Comparison of ENCODE assay signal across 23 mouse cellular contexts in genomic region chr4:40174321-40174720, GRCm38 (mm10). TPM values are rescaled to one million over a fixed set of nuclear protein-coding genes. Genes with fewer than 3 reads are reported as not detected.
DNase-seq lines count a peak whose midpoint lies in the region; ATAC-seq and TF ChIP-seq lines count a peak whose summit lies in the region.
"Had no signal": no experiment of that assay in that cellular context is flagged by ENCODE, and none has a peak within 500 bp of the region (broad histone marks: within the 10 kb centered on the region; RNA-seq: fewer than 3 reads in every experiment).

No protein-coding gene starts in this region.

- 65% methylated on average over 4 of the region's 4 CpGs for WGBS in forebrain, postnatal 0 days
- WGBS in forebrain, embryonic 12.5 days = 65% methylated on average over 4 of the region's 4 CpGs
- 50% methylated on average over 4 of the region's 4 CpGs for WGBS in heart, embryonic 16.5 days
- 28% methylated on average over 4 of the region's 4 CpGs for WGBS in heart, adult 2 months
- 58% methylated on average over 4 of the region's 4 CpGs for WGBS in lung, embryonic 14.5 days

- H3K79me2 ChIP-seq in heart, adult 2 months (replicated peaks; ENCODE audit: control insufficient read depth, insufficient read depth, low read length) = no peaks in the 10 kb centered on the region

- DNase-seq in forebrain, postnatal 0 days = no peak
- no peak for DNase-seq in heart, adult 2 months
- peak; percentile 10 for DNase-seq in lung, embryonic 14.5 days
- DNase-seq in lung, postnatal 14 days = no peak
- DNase-seq in lung, postnatal 10 days = peak; percentile 36
- DNase-seq in cerebellum, postnatal 4 days (ENCODE audit: low spot score in 2 of 2) = no peak
- DNase-seq: adrenal gland, postnatal 36 days; cerebellum, adult 11-12 months; cerebellum, postnatal 10 days; gastrocnemius, adult 2 months; kidney, adult 18-20 months; kidney, postnatal 10 days; left cerebral cortex, postnatal 4 days; thymus, adult 2 months; thymus, postnatal 4 days had no signal

- peak; percentile 16; the same call in 1 of the 2 replicates for ATAC-seq in forebrain, postnatal 0 days
- ATAC-seq in forebrain, embryonic 12.5 days (ENCODE audit: low FRiP score) = no peak
- ATAC-seq in heart, embryonic 16.5 days (replicated peaks; ENCODE audit: extremely low read depth, insufficient read depth, low FRiP score) = no peak; the same call in 1 of the 2 replicates
- ATAC-seq in lung, embryonic 14.5 days (ENCODE audit: insufficient read depth) = no peak
- ATAC-seq: midbrain, embryonic 13.5 days had no signal

- H3K4me2 ChIP-seq in forebrain, postnatal 0 days (ENCODE audit: low read depth) = no peak overlapping the region
- H3K4me2 ChIP-seq in forebrain, embryonic 12.5 days = no peak overlapping the region
- no peak overlapping the region for H3K4me2 ChIP-seq in heart, embryonic 16.5 days (ENCODE audit: low read depth, low read length)
- no peak overlapping the region for H3K4me2 ChIP-seq in lung, embryonic 14.5 days
- H3K4me2 ChIP-seq: limb, embryonic 15.5 days; midbrain, embryonic 13.5 days had no signal

- no peaks in the 10 kb centered on the region for H3K4me1 ChIP-seq in forebrain, postnatal 0 days (ENCODE audit: insufficient read depth)
- no peaks in the 10 kb centered on the region for H3K4me1 ChIP-seq in forebrain, embryonic 12.5 days
- no peaks in the 10 kb centered on the region for H3K4me1 ChIP-seq in heart, embryonic 16.5 days (ENCODE audit: control insufficient read depth, insufficient read depth, low read length)
- H3K4me1 ChIP-seq in heart, adult 2 months (ENCODE audit: control insufficient read depth, insufficient read depth, low read length) = no peaks in the 10 kb centered on the region
- H3K4me1 ChIP-seq in lung, embryonic 14.5 days (ENCODE audit: insufficient read depth) = no peaks in the 10 kb centered on the region
- H3K4me1 ChIP-seq: forebrain, embryonic 10.5 days; hindbrain, embryonic 10.5 days; limb, embryonic 15.5 days had no signal

- no peak overlapping the region for H3K9ac ChIP-seq in forebrain, postnatal 0 days
- no peak overlapping the region for H3K9ac ChIP-seq in forebrain, embryonic 12.5 days
- H3K9ac ChIP-seq in heart, embryonic 16.5 days (ENCODE audit: low read length) = no peak overlapping the region
- H3K9ac ChIP-seq in heart, adult 2 months (ENCODE audit: low read depth, low read length) = no peak overlapping the region
- H3K9ac ChIP-seq in lung, embryonic 14.5 days = no peak overlapping the region
- H3K9ac ChIP-seq: limb, embryonic 15.5 days; midbrain, embryonic 13.5 days had no signal

- peaks cover 36% of the 10 kb centered on the region for H3K36me3 ChIP-seq in forebrain, postnatal 0 days (ENCODE audit: insufficient read depth)
- peaks cover 33% of the 10 kb centered on the region for H3K36me3 ChIP-seq in forebrain, embryonic 12.5 days (replicated peaks)
- H3K36me3 ChIP-seq in heart, embryonic 16.5 days (ENCODE audit: control insufficient read depth, insufficient read depth) = peaks cover 20% of the 10 kb centered on the region
- H3K36me3 ChIP-seq in heart, adult 2 months (ENCODE audit: control insufficient read depth, insufficient read depth, low read length) = no peaks in the 10 kb centered on the region
- H3K36me3 ChIP-seq in lung, embryonic 14.5 days (ENCODE audit: insufficient read depth) = peaks cover 42% of the 10 kb centered on the region; the same call in 1 of the 2 replicates

- no peaks in the 10 kb centered on the region for H3K9me3 ChIP-seq in forebrain, postnatal 0 days (ENCODE audit: low read length)
- no peaks in the 10 kb centered on the region for H3K9me3 ChIP-seq in forebrain, embryonic 12.5 days
- no peaks in the 10 kb centered on the region for H3K9me3 ChIP-seq in heart, embryonic 16.5 days (replicated peaks; ENCODE audit: control insufficient read depth, low read length)
- H3K9me3 ChIP-seq in lung, embryonic 14.5 days (ENCODE audit: low read depth, low read length) = no peaks in the 10 kb centered on the region
- H3K9me3 ChIP-seq: forebrain, embryonic 10.5 days; hindbrain, embryonic 10.5 days; limb, embryonic 15.5 days; megakaryocyte, embryonic 14.5 days; midbrain, embryonic 13.5 days had no signal

- TF ChIP-seq POLR2A in heart, adult 2 months (IDR thresholded peaks at IDR 0.05; ENCODE audit: insufficient read depth, low read depth, low read length) = no peak

- no peak for TF ChIP-seq CTCF in forebrain, postnatal 0 days (IDR thresholded peaks at IDR 0.05; ENCODE audit: low read depth)
- TF ChIP-seq CTCF in heart, adult 2 months (IDR thresholded peaks at IDR 0.05) = no peak
- no peak for TF ChIP-seq CTCF in lung, embryonic 14.5 days (IDR thresholded peaks at IDR 0.05; ENCODE audit: low read depth)

- no peak overlapping the region for H3K27ac ChIP-seq in forebrain, postnatal 0 days (ENCODE audit: low read depth, low read length)
- H3K27ac ChIP-seq in forebrain, embryonic 12.5 days = no peak overlapping the region
- H3K27ac ChIP-seq in heart, embryonic 16.5 days (ENCODE audit: low read length) = peak overlapping the region; percentile 29; the same call in 1 of the 2 replicates
- no peak overlapping the region for H3K27ac ChIP-seq in heart, adult 2 months
- H3K27ac ChIP-seq in lung, embryonic 14.5 days (ENCODE audit: low read depth) = no peak overlapping the region
- H3K27ac ChIP-seq: forebrain, embryonic 10.5 days; gastrocnemius, adult 2 months; hindbrain, embryonic 10.5 days; limb, embryonic 15.5 days; midbrain, embryonic 13.5 days; stomach, postnatal 0 days had no signal

- no peak overlapping the region for H3K4me3 ChIP-seq in forebrain, postnatal 0 days (ENCODE audit: low read depth, low read length)
- H3K4me3 ChIP-seq in forebrain, embryonic 12.5 days (replicated peaks) = no peak overlapping the region
- no peak overlapping the region for H3K4me3 ChIP-seq in heart, embryonic 16.5 days (ENCODE audit: low read length)
- no peak overlapping the region for H3K4me3 ChIP-seq in heart, adult 2 months
- H3K4me3 ChIP-seq in lung, embryonic 14.5 days (ENCODE audit: low read depth, low read length) = no peak overlapping the region
- H3K4me3 ChIP-seq: forebrain, embryonic 10.5 days; gastrocnemius, adult 2 months; hindbrain, embryonic 10.5 days; limb, embryonic 15.5 days; megakaryocyte, embryonic 14.5 days; midbrain, embryonic 13.5 days had no signal

- intact Hi-C loops in heart, adult 2 months (cut with DNase I) = no loop called here

- TF ChIP-seq EP300 in heart, adult 2 months (IDR thresholded peaks at IDR 0.05; ENCODE audit: insufficient read depth, low read depth, low read length) = no peak

- H3K27me3 ChIP-seq in forebrain, postnatal 0 days (ENCODE audit: insufficient read depth, low read length) = no peaks in the 10 kb centered on the region
- H3K27me3 ChIP-seq in forebrain, embryonic 12.5 days = no peaks in the 10 kb centered on the region
- H3K27me3 ChIP-seq in heart, embryonic 16.5 days (ENCODE audit: control insufficient read depth, insufficient read depth, low read length) = no peaks in the 10 kb centered on the region
- no peaks in the 10 kb centered on the region for H3K27me3 ChIP-seq in heart, adult 2 months (ENCODE audit: control insufficient read depth, insufficient read depth, low read length)
- no peaks in the 10 kb centered on the region for H3K27me3 ChIP-seq in lung, embryonic 14.5 days (ENCODE audit: insufficient read depth, low read length)
- H3K27me3 ChIP-seq: limb, embryonic 15.5 days; midbrain, embryonic 13.5 days had no signal

RNA-seq across cellular contexts. Expression of gene Aco1, which starts 31.4 kb away (rescaled TPM):
- 53.6 and 59.6 TPM in 2 replicates for total RNA-seq in forebrain, postnatal 0 days (2014; rRNA removed)
- 35.0 and 40.0 TPM in 2 replicates for polyA plus RNA-seq in forebrain, postnatal 0 days (2015; fragmentation: Nextera tagmentation; extraction: Ambion mirVana)
- 60.8 and 63.9 TPM in 2 replicates for polyA plus RNA-seq in forebrain, embryonic 12.5 days (2016; fragmentation: Nextera tagmentation; extraction: Ambion mirVana)
- polyA plus RNA-seq in heart, embryonic 16.5 days (2015; fragmentation: Nextera tagmentation; extraction: Ambion mirVana) = 33.2 and 34.8 TPM in 2 replicates
- total RNA-seq in heart, adult 2 months (2021) = 10 to 100 TPM; 28.3 to 29.6 TPM
- polyA plus RNA-seq in heart, adult 2 months (2012; rRNA removed) = 23.4 and 35.4 TPM in 2 replicates
- 60.1 and 63.4 TPM in 2 replicates for polyA plus RNA-seq in lung, embryonic 14.5 days (2014; fragmentation: Nextera tagmentation; extraction: Ambion mirVana)

Comparison
In these comparisons a context has a peak if more than half of its experiments do, and no peak if none do; other contexts are left out.
1. DNase-seq: peak in lung, embryonic 14.5 days (single experiment) and lung, postnatal 10 days (single experiment); none in forebrain, postnatal 0 days (single experiment), heart, adult 2 months (0 of 2), lung, postnatal 14 days (single experiment) and cerebellum, postnatal 4 days (0 of 2).